Mouse (Mus musculus): ENCODE results near the gene Mrm1.

- TF ChIP-seq POLR2A (IDR thresholded peaks at IDR 0.05; ENCODE audit: control insufficient read depth, low read depth, low read length) = no peak
- TF ChIP-seq CTCF (IDR thresholded peaks at IDR 0.05; ENCODE audit: control insufficient read depth, insufficient read depth, insufficient replicate concordance, low read depth, low read length) = no peak
These were observed 43.8 kb downstream of the Mrm1 start for GRCm38 (mm10) chr11:84775560-84775959.

All from testis, adult 2 months (tissue).